Mouse (Mus musculus) olfactory bulb, adult 2 months (tissue): ENCODE results near the gene Tmigd1.

ENCODE experiments used
- CTCF ChIP-seq: fragments of 200-500 bp; IDR thresholded peaks from 2 replicates; pipeline ENCODE4 v1.5.1; 2012; ENCODE audit warnings: low read depth, mild to moderate bottlenecking, low read length, moderate library complexity; ENCODE audit not compliant: insufficient read depth
- POLR2A ChIP-seq: fragments of 200-500 bp; IDR thresholded peaks from 2 replicates; pipeline ENCODE4 v1.6.1; 2012; ENCODE audit warnings: mild to moderate bottlenecking, low read depth, low read length, moderate library complexity; ENCODE audit not compliant: insufficient read depth

DNA sequence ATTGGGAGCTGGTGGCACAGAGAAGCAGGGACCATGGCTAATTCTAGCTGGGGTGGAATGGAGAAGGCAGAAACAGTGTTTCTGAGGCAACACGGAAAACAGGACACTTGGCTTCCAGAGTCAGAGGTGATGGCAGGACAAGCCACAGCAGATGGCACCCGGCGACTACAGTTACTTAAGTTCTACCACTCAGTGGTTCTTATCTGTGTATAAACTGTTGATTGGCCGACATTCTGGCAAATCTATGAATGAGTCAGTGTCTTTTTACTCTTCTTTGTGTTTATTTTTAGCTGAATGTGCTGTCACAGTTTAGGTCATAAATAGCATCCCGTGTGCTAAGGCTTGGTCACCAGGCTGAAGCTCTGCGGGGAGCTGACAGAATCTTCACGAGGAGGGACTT lies 44.8 kb upstream of the Tmigd1 start:
- TF ChIP-seq CTCF (no peak), POLR2A (no peak)
